Mouse (Mus musculus) olfactory bulb, adult 2 months (tissue): ENCODE measurements around the gene Pou1f1.

Source experiments
- CTCF ChIP-seq: fragments of 200-500 bp; IDR thresholded peaks from 2 replicates; pipeline ENCODE4 v1.5.1; 2012; ENCODE audit warnings: low read depth, mild to moderate bottlenecking, low read length, moderate library complexity; ENCODE audit not compliant: insufficient read depth
- POLR2A ChIP-seq: fragments of 200-500 bp; IDR thresholded peaks from 2 replicates; pipeline ENCODE4 v1.6.1; 2012; ENCODE audit warnings: mild to moderate bottlenecking, low read depth, low read length, moderate library complexity; ENCODE audit not compliant: insufficient read depth

GRCm38 (mm10) chr16:65529589-65529988, 9.3 kb downstream of the Pou1f1 start:
- TF ChIP-seq CTCF (no peak), POLR2A (no peak)
